Mouse (Mus musculus): Measurements from ENCODE around the gene Nf2. TPM values are rescaled to one million over a fixed set of nuclear protein-coding genes. Genes with fewer than 3 reads are reported as not detected.

Gene Nf2
- polyA plus RNA-seq, 1 experiment from 2014 or later, result 72.1 TPM

DNA sequence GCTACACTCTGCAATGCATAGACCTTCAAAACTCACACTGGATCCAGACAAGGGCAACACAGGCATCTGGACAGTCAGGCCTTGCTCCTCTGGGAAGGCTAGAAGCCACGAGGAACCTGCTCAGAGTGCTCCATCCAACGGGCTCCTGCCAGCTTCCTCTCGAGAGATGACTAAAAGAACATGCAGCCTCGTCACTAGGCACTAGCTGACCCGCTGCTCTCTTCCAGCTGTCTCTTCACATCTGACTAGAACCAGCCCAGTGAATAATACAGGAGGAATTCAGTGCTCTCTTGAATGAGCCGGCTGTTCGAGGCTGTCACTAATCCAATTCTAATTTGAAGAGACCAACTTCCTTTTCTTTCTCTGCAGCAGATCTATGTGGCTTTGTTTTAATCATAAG is 77.6 kb downstream of the Nf2 start:
- H3K4me2 ChIP-seq, result no peak overlapping the region
- 49% methylated on average over 7 of the region's 7 CpGs for WGBS
- H3K4me1 ChIP-seq, result peaks cover 14% of the 10 kb centered on the region; the same call in 1 of the 2 replicates
- no peaks in the 10 kb centered on the region for H3K9me3 ChIP-seq
- no peaks in the 10 kb centered on the region for H3K27me3 ChIP-seq
- H3K36me3 ChIP-seq (replicated peaks), result peaks cover 48% of the 10 kb centered on the region
- no peak overlapping the region for H3K4me3 ChIP-seq (replicated peaks)
- H3K9ac ChIP-seq, result no peak overlapping the region
- H3K27ac ChIP-seq, result no peak overlapping the region
- ATAC-seq (ENCODE audit: low FRiP score), result no peak

DNA sequence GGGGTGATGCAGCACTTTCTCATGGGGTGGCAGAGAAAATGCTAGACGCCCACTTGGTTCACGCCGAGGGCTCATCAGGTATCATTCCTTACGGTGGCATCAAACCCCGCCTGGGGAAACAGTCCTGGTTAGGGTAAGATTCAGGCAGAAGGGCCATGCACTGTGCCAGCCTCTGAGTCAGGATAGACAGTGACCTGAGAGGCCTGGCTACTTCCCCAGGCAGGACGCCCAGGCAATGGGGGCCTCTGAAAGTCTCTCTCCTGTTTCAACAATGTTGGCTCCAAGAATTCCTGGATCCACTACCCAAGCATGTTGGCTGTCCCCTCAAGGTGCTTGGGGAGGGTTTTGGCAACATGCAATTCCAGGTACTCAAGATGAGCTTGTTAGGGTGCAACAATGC is 79.5 kb downstream of the Nf2 start:
- peaks cover 14% of the 10 kb centered on the region; the same call in 1 of the 2 replicates for H3K4me1 ChIP-seq
- H3K36me3 ChIP-seq (replicated peaks), result peaks cover 42% of the 10 kb centered on the region
- H3K27me3 ChIP-seq, result no peaks in the 10 kb centered on the region
- H3K27ac ChIP-seq, result no peak overlapping the region
- no peak overlapping the region for H3K4me2 ChIP-seq
- H3K9ac ChIP-seq, result no peak overlapping the region
- 95% methylated on average over 6 of the region's 6 CpGs for WGBS
- ATAC-seq (ENCODE audit: low FRiP score), result no peak
- no peak overlapping the region for H3K4me3 ChIP-seq (replicated peaks)
- H3K9me3 ChIP-seq, result no peaks in the 10 kb centered on the region

DNA sequence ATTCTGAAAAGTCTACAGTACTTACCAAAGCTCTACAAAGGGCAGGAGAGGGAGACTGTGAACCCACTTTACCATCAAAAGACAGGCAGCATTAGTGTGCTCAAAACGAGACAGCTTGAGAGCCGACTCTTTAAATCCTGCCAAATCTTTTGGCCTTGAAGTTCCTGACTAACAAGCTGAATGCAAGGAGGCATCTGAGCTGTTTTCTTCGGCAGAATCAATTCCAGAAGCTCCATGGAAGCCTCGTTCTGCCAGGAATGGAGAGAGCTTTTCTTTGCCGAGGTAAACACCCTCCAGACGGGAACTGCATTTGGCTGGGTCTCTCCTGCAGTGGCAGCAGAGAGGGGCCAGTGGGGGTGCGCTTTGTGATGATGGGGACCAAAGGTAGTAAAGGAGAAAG is 80.0 kb downstream of the Nf2 start:
- WGBS, result 73% methylated on average over 7 of the region's 7 CpGs
- Histone ChIP-seq H3K9me3 (no peaks in the 10 kb centered on the region), H3K27me3 (no peaks in the 10 kb centered on the region), H3K27ac (no peak overlapping the region), H3K4me1 (peaks cover 14% of the 10 kb centered on the region; the same call in 1 of the 2 replicates), H3K36me3 (replicated peaks) (peaks cover 42% of the 10 kb centered on the region), H3K9ac (no peak overlapping the region), H3K4me3 (replicated peaks) (no peak overlapping the region), H3K4me2 (no peak overlapping the region)
- no peak for ATAC-seq (ENCODE audit: low FRiP score)

DNA sequence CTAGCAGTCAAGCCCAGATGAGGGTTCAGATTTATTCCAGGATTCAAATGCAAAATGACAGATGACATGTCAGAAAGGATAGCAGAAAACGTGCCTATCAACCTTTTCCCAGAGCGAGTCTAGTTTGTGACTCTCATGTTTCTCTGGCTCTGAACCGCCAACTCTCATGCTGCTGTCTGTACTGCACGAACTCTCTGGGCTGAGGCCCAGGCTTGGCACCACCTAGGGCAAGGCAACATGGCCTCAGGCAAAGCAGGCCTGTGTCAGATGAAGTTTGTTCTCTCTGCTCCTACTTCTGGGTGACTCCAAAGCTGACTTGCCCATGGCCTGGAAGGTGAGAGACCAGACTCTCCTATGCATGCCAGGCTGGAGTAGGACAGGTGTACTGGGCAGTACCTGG is 80.9 kb downstream of the Nf2 start:
- Histone ChIP-seq H3K27me3 (no peaks in the 10 kb centered on the region), H3K9ac (no peak overlapping the region), H3K4me2 (no peak overlapping the region), H3K27ac (no peak overlapping the region), H3K36me3 (replicated peaks) (peaks cover 42% of the 10 kb centered on the region), H3K9me3 (no peaks in the 10 kb centered on the region), H3K4me1 (peaks cover 17% of the 10 kb centered on the region; the same call in 1 of the 2 replicates), H3K4me3 (replicated peaks) (no peak overlapping the region)
- no peak for ATAC-seq (ENCODE audit: low FRiP score)
- WGBS, result 83% methylated on average over 4 of the region's 4 CpGs

DNA sequence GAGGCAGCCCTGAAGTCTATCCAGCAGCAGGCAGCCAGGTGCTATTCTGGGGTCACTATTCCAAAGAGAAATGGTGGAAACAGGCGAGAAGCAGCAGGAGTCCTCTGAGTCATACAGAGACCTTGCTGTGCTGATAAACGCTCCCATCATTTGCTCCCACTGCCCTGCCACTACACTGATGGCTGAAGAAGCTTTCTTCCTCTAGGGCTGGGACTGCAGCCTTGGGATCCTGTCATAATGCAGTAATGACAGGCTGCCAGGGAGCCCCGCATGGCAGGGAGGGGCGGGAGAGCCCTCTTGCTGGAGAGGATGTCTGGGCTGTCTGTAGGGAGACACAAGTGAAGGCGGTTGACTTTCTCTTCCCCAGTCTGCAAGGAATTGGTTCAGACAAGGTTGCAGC is 84.9 kb downstream of the Nf2 start:
- Histone ChIP-seq H3K27ac (no peak overlapping the region), H3K4me2 (no peak overlapping the region), H3K36me3 (replicated peaks) (peaks cover 26% of the 10 kb centered on the region), H3K9me3 (no peaks in the 10 kb centered on the region), H3K4me1 (peaks cover 33% of the 10 kb centered on the region), H3K9ac (no peak overlapping the region), H3K27me3 (0 out of 2 replicates have a peak, but pooled peaks cover 8% of the 10 kb centered on the region), H3K4me3 (replicated peaks) (no peak overlapping the region)
- 73% methylated on average over 5 of the region's 5 CpGs for WGBS
- no peak for ATAC-seq (ENCODE audit: low FRiP score)

- Histone ChIP-seq H3K36me3 (replicated peaks) (peaks cover 19% of the 10 kb centered on the region), H3K27me3 (0 out of 2 replicates have a peak, but pooled peaks cover 8% of the 10 kb centered on the region), H3K4me3 (replicated peaks) (no peak overlapping the region), H3K9me3 (no peaks in the 10 kb centered on the region), H3K4me2 (no peak overlapping the region), H3K9ac (no peak overlapping the region), H3K27ac (no peak overlapping the region), H3K4me1 (peaks cover 33% of the 10 kb centered on the region)
- WGBS, result 23% methylated on average over 5 of the region's 5 CpGs
- no peak for ATAC-seq (ENCODE audit: low FRiP score)
Observed at GRCm38 (mm10) chr11:4763631-4764030, 85.7 kb downstream of the Nf2 start.

- Histone ChIP-seq H3K4me2 (no peak overlapping the region), H3K9me3 (no peaks in the 10 kb centered on the region), H3K4me1 (peaks cover 33% of the 10 kb centered on the region), H3K4me3 (replicated peaks) (no peak overlapping the region), H3K27me3 (0 out of 2 replicates have a peak, but pooled peaks cover 8% of the 10 kb centered on the region), H3K27ac (peak overlapping the region; percentile 68), H3K36me3 (replicated peaks) (peaks cover 8% of the 10 kb centered on the region), H3K9ac (no peak overlapping the region)
- 21% methylated on average over 2 of the region's 2 CpGs for WGBS
- ATAC-seq (ENCODE audit: low FRiP score), result no peak
Observed at GRCm38 (mm10) chr11:4762511-4762910, 86.8 kb downstream of the Nf2 start.

DNA sequence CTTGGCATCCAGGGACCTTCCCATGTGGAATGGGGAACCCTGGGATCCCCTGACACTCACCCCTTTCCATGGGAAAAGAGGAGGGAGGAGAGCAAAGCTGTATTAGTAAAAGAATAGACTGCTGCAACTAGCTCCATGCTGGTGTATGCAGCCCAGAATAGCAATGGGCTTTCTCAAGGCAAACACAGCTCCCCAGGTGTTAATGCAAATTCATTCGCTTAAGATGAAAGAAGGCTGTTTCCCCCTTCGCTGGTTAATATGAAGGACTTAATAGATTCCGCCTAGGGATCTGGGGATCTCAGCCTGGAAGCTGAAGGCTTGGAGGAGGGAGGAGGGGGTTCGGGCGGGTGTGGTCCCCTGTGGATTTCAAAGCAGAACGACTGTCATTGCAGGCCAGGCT is 87.3 kb downstream of the Nf2 start:
- 6% methylated on average over 6 of the region's 6 CpGs for WGBS
- H3K4me1 ChIP-seq, result peaks cover 33% of the 10 kb centered on the region
- no peak overlapping the region for H3K4me3 ChIP-seq (replicated peaks)
- H3K9ac ChIP-seq, result no peak overlapping the region; the same call in 1 of the 2 replicates
- H3K27me3 ChIP-seq, result 0 out of 2 replicates have a peak, but pooled peaks cover 8% of the 10 kb centered on the region
- H3K27ac ChIP-seq, result peak overlapping the region; percentile 68
- no peak overlapping the region for H3K4me2 ChIP-seq
- ATAC-seq (ENCODE audit: low FRiP score), result no peak
- H3K9me3 ChIP-seq, result no peaks in the 10 kb centered on the region
- H3K36me3 ChIP-seq (replicated peaks), result peaks cover 3% of the 10 kb centered on the region

GRCm38 (mm10) chr11:4760438-4760837 is 88.9 kb downstream of the Nf2 start:
- Histone ChIP-seq H3K4me3 (replicated peaks) (no peak overlapping the region), H3K36me3 (replicated peaks) (no peaks in the 10 kb centered on the region), H3K27ac (no peak overlapping the region; the same call in 1 of the 2 replicates), H3K9me3 (no peaks in the 10 kb centered on the region), H3K4me2 (no peak overlapping the region), H3K4me1 (peaks cover 33% of the 10 kb centered on the region), H3K27me3 (0 out of 2 replicates have a peak, but pooled peaks cover 8% of the 10 kb centered on the region), H3K9ac (no peak overlapping the region)
- WGBS, result 39% methylated on average over 4 of the region's 4 CpGs
- ATAC-seq (ENCODE audit: low FRiP score), result no peak

DNA sequence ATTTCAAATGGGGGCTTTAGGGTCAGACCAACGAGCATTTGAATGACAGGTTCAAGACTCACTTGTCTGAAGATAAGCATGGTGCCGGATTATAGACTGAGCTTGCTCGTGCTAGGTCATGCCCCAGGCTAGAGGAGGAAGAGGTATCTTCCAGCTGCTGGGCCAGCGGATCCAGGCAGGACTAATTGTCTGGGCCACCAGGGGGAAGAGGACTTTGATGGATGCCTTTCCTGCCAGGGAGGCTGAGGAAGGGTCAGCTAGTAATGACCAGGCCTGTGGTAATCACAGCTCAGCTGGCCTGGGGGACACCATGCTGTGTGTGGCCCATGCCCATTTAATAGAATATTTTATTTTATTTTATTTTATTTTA is 91.6 kb downstream of the Nf2 start:
- H3K36me3 ChIP-seq (replicated peaks), result no peaks in the 10 kb centered on the region
- H3K4me1 ChIP-seq, result peaks cover 31% of the 10 kb centered on the region
- H3K9me3 ChIP-seq, result no peaks in the 10 kb centered on the region
- H3K4me3 ChIP-seq (replicated peaks), result no peak overlapping the region
- no peak overlapping the region for H3K27ac ChIP-seq
- H3K9ac ChIP-seq, result no peak overlapping the region
- H3K4me2 ChIP-seq, result no peak overlapping the region
- WGBS, result 51% methylated on average over 4 of the region's 4 CpGs
- ATAC-seq (ENCODE audit: low FRiP score), result no peak
- H3K27me3 ChIP-seq, result 0 out of 2 replicates have a peak, but pooled peaks cover 8% of the 10 kb centered on the region

DNA sequence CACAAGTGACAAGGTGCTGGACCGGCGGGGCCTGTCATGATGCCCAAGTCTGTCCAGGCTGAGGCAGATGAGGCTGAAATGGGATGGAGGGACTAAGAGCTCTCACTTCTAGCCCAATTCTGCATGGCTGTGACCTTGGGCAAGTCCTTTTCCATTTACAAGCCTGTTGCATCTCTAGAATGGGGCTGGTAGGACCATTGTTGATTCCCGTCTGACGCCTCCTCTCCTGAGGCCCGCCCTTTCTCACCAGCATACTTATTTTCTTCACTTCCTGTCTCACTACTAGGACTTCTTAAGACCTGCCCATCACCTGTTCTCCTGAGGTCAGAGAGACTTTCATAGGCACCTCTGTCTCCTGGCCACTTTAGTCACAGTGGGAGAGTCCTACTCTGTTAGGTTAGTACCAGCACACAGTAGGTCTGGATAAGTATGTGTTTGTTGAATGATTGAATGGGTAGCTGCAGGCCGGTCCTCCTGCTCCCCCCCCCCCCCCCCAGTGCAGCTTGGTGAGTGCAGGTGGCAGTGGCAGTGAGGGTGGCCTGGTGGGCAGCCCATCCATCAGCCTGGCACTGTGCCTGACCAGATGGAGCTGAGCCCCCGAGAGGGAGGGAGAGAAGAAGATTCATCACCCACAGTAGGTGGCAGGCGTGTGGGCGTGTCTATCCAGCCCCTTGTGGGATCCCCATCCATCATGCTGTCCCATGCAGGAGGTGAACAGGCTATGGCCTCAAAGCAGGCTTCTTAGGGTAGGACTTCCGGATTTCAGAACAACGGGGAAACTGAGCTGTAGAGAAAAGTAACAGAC is 92.2 kb downstream of the Nf2 start:
- no peaks in the 10 kb centered on the region for H3K36me3 ChIP-seq (replicated peaks)
- H3K27me3 ChIP-seq, result peaks cover 14% of the 10 kb centered on the region; the same call in 1 of the 2 replicates
- H3K27ac ChIP-seq, result no peak overlapping the region
- ATAC-seq (ENCODE audit: low FRiP score), result no peak
- H3K4me3 ChIP-seq (replicated peaks), result no peak overlapping the region
- peaks cover 26% of the 10 kb centered on the region for H3K4me1 ChIP-seq
- H3K9me3 ChIP-seq, result no peaks in the 10 kb centered on the region
- H3K4me2 ChIP-seq, result no peak overlapping the region
- 79% methylated on average over 11 of the region's 11 CpGs for WGBS
- no peak overlapping the region for H3K9ac ChIP-seq

DNA sequence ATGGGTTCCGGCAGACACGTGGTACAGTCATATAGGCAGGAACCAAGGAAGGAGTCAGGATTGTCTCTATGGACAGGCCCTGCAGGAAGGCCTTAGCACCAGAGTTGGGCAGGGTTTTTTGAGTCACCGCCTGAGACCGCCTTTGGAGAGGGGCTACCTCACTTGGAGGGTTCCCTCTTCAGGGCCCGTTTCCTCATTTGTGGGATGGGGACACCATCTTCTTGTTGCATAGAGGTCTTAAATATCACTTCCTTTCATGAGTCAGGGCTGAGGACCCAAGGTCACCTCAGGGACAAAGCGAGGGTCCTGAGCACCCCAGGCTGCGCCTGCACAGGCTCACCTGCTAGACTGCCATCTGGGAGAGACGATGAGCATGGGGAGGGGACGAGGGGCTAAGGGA is 92.9 kb downstream of the Nf2 start:
- no peak overlapping the region for H3K4me2 ChIP-seq
- H3K9me3 ChIP-seq, result no peaks in the 10 kb centered on the region
- no peaks in the 10 kb centered on the region for H3K36me3 ChIP-seq (replicated peaks)
- no peak overlapping the region for H3K27ac ChIP-seq
- peaks cover 19% of the 10 kb centered on the region for H3K4me1 ChIP-seq
- peaks cover 20% of the 10 kb centered on the region; the same call in 1 of the 2 replicates for H3K27me3 ChIP-seq
- H3K4me3 ChIP-seq (replicated peaks), result no peak overlapping the region
- 88% methylated on average over 9 of the region's 9 CpGs for WGBS
- H3K9ac ChIP-seq, result no peak overlapping the region
- ATAC-seq (ENCODE audit: low FRiP score), result no peak

- no peak for ATAC-seq (ENCODE audit: low FRiP score)
- WGBS, result 82% methylated on average over 11 of the region's 11 CpGs
- H3K9ac ChIP-seq, result no peak overlapping the region
- H3K9me3 ChIP-seq, result no peaks in the 10 kb centered on the region
- H3K36me3 ChIP-seq (replicated peaks), result no peaks in the 10 kb centered on the region
- H3K27ac ChIP-seq, result no peak overlapping the region
- H3K4me3 ChIP-seq (replicated peaks), result no peak overlapping the region
- H3K27me3 ChIP-seq, result peaks cover 27% of the 10 kb centered on the region
- H3K4me2 ChIP-seq, result no peak overlapping the region
- H3K4me1 ChIP-seq, result peaks cover 7% of the 10 kb centered on the region
Observed at GRCm38 (mm10) chr11:4754867-4755266, 94.5 kb downstream of the Nf2 start.

Data from forebrain, embryonic 12.5 days (tissue).